Mouse (Mus musculus): ENCODE measurements around the gene Gm10447. TPM values are rescaled to one million over a fixed set of nuclear protein-coding genes. Genes with fewer than 3 reads are reported as not detected.

Gm10447 gene
- polyA plus RNA-seq, 1 experiment from 2014 or later, result 0.10 TPM

DNA sequence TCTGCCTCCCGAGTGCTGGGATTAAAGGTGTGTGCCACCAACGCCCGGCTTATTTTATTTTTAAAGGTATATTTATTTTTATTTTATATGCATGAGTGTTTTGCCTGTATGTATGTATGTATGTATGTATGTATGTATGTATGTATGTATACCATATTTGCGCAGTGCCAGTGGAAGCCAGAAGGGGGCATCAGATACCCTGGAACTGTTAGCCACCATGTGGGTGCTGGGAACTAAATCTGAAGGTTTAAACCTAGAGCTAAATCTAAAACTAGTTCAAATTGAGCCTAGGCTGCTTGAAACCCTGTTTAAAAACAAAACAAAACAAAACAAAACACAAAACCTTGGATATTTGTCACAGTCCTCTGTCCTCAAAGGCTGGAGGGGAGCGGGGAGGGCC lies 32.1 kb upstream of the Gm10447 start:
- peaks cover 17% of the 10 kb centered on the region for H3K27me3 ChIP-seq
- no peaks in the 10 kb centered on the region for H3K9me3 ChIP-seq
- H3K4me3 ChIP-seq, result no peak overlapping the region
- no peak for ATAC-seq (ENCODE audit: insufficient number of reproducible peaks, low FRiP score, low TSS enrichment, low read depth)
- H3K4me2 ChIP-seq, result no peak overlapping the region
- H3K9ac ChIP-seq, result no peak overlapping the region
- H3K36me3 ChIP-seq, result no peaks in the 10 kb centered on the region
- WGBS, result 94% methylated on average over 5 of the region's 5 CpGs
- peaks cover 18% of the 10 kb centered on the region for H3K4me1 ChIP-seq
- no peak overlapping the region for H3K27ac ChIP-seq

DNA sequence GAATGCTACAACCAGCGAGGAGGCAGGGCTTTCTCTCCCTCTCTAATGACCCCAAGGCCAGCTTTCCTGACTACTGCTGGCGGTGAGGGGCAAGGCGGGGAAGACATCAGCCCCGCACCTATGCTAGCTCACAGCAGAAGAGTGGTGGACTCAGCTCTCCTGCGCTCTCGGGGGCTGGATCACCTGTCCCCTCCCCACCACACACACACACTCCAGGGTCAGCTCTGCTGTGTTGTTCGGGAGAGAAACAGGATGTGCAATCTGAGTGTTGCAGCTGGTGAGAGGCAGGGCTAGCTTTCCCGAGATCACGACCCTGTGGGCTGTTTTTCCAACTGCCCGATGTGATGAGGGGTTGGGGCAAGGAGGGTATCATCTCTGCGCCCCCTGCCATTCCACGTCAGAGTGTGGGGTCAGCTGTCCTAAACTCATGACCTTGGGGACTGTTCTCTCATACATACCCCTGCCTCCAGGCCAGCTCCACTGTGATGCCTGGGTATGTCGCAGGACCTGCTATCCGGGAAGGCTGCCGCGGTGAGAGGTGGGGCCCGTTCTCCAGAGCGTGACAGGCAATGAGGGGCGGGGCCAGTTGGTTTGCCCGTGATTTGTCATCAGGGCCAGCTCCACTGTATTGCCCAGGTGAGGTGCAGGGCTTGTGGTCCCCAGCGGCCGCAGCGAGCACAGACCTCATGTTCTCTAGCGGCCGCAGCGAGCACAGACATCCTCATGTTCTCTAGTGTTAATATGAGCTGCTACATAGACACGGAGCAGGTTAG lies 30.1 kb upstream of the Gm10447 start:
- ATAC-seq (ENCODE audit: insufficient number of reproducible peaks, low FRiP score, low TSS enrichment, low read depth), result peak; percentile 33; the same call in 1 of the 2 replicates
- Histone ChIP-seq H3K27me3 (peaks cover 25% of the 10 kb centered on the region), H3K36me3 (no peaks in the 10 kb centered on the region), H3K4me1 (peaks cover 16% of the 10 kb centered on the region), H3K27ac (no peak overlapping the region), H3K9ac (0 out of 2 replicates have a peak overlapping the region, but pooled peaks have one; percentile 7), H3K9me3 (no peaks in the 10 kb centered on the region), H3K4me3 (peak overlapping the region; percentile 21), H3K4me2 (peak overlapping the region; percentile 44)
- WGBS, result 6% methylated on average over 27 of the region's 27 CpGs

DNA sequence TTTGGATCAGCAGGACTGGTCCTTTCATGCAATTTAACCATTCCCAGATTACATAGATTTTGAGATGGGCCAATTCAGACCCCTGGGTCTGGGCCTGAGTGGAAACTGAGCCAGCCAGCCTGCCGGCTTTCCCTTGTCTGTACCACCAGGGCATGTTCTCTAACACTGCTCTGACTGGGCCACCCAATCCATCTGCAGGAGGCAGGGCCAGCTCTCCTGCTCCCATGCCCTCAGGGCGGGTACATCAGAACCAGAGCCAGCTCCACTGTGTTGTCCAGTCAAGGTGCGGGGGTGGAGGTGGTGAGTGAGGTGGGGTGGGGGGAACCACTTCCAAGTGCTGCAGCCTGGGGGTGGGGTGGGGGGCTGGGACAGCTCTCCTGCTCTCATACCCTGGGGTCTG lies 29.4 kb upstream of the Gm10447 start:
- H3K27ac ChIP-seq, result no peak overlapping the region
- no peaks in the 10 kb centered on the region for H3K9me3 ChIP-seq
- no peak overlapping the region for H3K4me2 ChIP-seq
- WGBS, result 69% methylated on average over 3 of the region's 3 CpGs
- peaks cover 29% of the 10 kb centered on the region for H3K27me3 ChIP-seq
- H3K9ac ChIP-seq, result no peak overlapping the region
- H3K36me3 ChIP-seq, result no peaks in the 10 kb centered on the region
- ATAC-seq (ENCODE audit: insufficient number of reproducible peaks, low FRiP score, low TSS enrichment, low read depth), result no peak
- H3K4me3 ChIP-seq, result no peak overlapping the region
- H3K4me1 ChIP-seq, result peaks cover 13% of the 10 kb centered on the region

DNA sequence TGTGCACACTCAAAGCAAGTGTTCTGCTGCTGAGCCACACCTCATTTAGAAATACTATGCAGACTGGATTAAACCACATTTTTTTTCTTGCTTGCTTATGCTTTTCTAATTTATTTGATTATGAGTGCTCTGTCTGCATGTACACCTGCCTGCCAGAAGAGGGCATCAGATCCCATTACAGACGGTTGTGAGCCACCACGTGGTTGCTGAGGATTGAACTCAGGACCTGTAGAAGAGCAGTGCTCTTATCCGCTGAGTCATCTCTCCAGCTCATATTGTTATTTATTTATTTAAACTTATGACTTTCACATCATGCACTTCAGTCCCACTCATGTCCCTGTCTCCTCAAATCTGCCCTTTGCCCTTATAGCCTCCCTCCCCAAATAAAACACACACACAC lies 28.8 kb upstream of the Gm10447 start:
- ATAC-seq (ENCODE audit: insufficient number of reproducible peaks, low FRiP score, low TSS enrichment, low read depth), result no peak
- peaks cover 35% of the 10 kb centered on the region for H3K27me3 ChIP-seq
- no peak overlapping the region for H3K4me3 ChIP-seq
- H3K36me3 ChIP-seq, result no peaks in the 10 kb centered on the region
- no peak overlapping the region for H3K9ac ChIP-seq
- H3K9me3 ChIP-seq, result no peaks in the 10 kb centered on the region
- no peak overlapping the region for H3K4me2 ChIP-seq
- WGBS, result 43% methylated on average over 3 of the region's 3 CpGs
- H3K4me1 ChIP-seq, result peaks cover 13% of the 10 kb centered on the region
- H3K27ac ChIP-seq, result no peak overlapping the region

DNA sequence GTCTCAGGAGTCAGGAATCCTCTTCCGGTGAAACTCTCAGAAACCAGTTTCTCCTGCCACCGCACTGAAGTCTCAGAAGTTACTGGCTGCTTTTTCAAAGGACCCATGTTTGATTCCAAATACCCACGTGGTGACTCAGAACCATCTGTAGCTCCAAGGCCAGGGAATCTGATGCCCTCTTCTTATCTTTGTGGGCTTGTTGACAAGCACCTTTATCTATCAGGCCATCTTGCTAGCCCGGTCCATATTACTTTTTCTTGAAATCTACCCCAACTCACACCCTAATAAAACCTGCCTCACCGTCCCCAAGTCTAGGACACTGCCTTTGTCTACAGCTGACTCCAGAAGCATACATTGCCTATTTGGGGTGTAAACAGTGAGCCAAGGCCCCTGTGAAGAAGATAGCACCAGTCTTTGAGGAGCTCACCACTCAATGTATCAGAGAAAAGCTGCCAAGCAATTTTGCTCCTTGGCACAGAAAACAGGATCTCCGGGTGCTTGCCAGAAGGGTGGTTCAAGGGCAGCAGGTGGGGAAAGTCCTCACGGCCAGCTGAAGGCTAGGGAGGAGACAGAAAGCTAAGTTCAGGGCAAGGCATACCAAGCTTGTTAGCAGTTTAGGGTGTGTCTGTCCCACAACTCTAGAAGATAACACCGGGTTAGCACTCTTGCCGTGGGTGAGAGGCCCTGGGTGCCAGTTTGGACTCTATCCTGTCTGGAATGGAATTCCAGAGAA lies 26.4 kb upstream of the Gm10447 start:
- Histone ChIP-seq H3K27ac (no peak overlapping the region), H3K9me3 (no peaks in the 10 kb centered on the region), H3K27me3 (peaks cover 59% of the 10 kb centered on the region), H3K4me2 (no peak overlapping the region), H3K36me3 (no peaks in the 10 kb centered on the region), H3K4me1 (peaks cover 32% of the 10 kb centered on the region), H3K4me3 (no peak overlapping the region), H3K9ac (no peak overlapping the region)
- WGBS, result 63% methylated on average over 9 of the region's 9 CpGs
- no peak for ATAC-seq (ENCODE audit: insufficient number of reproducible peaks, low FRiP score, low TSS enrichment, low read depth)

DNA sequence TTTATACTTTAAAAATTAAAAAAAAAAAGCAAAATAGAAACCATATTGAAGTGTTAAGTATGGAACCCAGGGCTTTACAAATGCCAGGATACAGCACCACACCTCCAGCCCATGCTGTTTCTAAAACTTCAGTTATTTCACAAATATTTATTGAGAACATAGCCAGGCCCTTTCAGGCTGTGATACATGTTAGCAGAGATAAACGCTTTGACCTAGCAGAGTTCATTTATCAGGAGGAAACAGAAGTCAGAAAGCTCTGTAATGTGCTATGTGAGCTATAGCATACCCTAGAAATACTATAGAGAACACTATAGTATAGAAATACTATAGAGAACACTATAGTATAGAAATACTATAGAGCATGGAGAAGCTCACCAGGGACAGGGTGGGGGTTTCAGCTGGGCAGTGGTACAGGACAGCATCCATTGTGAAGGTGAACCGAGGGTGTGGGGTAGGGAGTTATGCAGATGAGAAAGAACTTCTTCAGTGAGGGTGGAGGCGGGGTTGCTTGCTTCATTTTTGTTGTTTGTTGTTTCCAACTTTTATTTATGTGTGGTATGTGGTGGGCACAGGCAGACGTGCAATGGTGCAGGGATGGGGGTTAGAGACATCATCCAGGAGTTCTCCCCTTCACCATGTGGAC lies 24.3 kb upstream of the Gm10447 start:
- Histone ChIP-seq H3K27ac (no peak overlapping the region), H3K4me3 (no peak overlapping the region), H3K4me1 (peaks cover 19% of the 10 kb centered on the region), H3K27me3 (peaks cover 64% of the 10 kb centered on the region), H3K4me2 (no peak overlapping the region), H3K9ac (no peak overlapping the region), H3K9me3 (no peaks in the 10 kb centered on the region), H3K36me3 (no peaks in the 10 kb centered on the region)
- WGBS, result 67% methylated on average over 4 of the region's 4 CpGs
- no peak for ATAC-seq (ENCODE audit: insufficient number of reproducible peaks, low FRiP score, low TSS enrichment, low read depth)

DNA sequence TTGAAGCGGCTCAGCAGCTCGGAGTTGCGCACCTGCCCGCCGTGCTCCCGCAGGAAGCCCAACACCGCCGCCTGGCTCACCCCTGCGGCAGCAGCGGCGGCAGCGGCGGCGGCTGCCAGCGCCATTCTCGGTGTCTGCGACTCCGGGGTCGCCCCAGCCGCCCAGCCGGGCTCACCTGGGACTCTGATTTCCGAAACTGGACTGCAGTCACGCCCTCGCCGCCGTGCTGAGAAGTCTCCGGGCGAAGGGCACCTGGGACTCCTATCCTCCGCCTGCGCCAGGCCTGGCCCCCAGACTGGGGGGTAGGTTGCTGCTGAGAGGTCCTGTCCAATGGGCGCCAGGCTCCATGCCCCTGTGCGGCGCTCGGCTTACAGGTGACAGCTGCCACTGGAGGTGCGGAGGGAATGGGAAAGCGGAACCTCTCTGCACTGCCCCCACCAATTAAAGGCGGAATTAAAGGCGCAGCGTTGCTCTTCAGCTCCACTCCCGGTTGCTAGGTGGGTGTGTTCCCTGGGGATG lies 22.9 kb upstream of the Gm10447 start, which contains the start of the genes Gm9945 and Sowaha:
Gene Gm9945 (plus strand): TSS at position 384 of the 519 bp plus-strand sequence.
Gene Sowaha (minus strand): TSS at position 492 of the 519 bp plus-strand sequence.
- Histone ChIP-seq H3K4me3 (peak within 1 kb of the TSS; percentile 44), H3K9me3 (no peaks in the 10 kb centered on the region), H3K27me3 (peaks cover 72% of the 10 kb centered on the region), H3K4me2 (peak within 1 kb of the TSS; percentile 85), H3K4me1 (peaks cover 19% of the 10 kb centered on the region), H3K27ac (no peak within 1 kb of the TSS), H3K9ac (peak within 1 kb of the TSS; percentile 18; the same call in 1 of the 2 replicates), H3K36me3 (no peaks in the 10 kb centered on the region)
- WGBS, result 3% methylated on average over 40 of the region's 40 CpGs
- no peak for ATAC-seq (ENCODE audit: insufficient number of reproducible peaks, low FRiP score, low TSS enrichment, low read depth)

DNA sequence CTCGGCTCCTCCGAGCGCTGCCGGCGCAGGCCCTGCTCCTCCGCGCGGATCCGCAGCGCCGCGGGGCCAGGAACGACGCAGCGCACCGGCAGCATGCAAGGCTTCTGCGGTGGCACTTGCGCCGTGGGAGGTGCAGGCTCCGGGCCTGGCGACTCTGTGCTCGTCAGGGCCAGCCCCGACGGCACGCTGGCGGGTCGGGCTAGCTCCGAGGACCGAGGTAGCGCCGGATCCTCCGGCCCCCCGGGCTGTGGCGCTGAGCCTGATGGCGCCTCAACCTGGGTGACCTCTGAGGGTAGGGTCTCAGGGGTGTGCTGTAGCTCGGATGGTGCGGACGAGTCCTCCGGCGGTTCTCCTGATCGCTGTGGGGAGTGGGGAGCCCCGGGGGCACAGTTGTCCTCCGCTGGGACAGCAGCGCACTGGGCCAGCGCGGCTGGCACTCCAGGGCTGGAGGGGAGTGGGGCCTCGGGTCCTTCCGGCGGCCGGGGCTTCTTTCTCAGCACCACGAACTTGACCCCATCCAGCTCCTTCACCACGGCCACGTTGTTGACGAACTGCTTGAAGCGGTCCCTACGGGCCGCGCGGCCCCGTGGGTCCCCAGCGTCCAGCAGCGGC lies 22.4 kb upstream of the Gm10447 start:
- no peak for ATAC-seq (ENCODE audit: insufficient number of reproducible peaks, low FRiP score, low TSS enrichment, low read depth)
- peaks cover 77% of the 10 kb centered on the region for H3K27me3 ChIP-seq
- peak overlapping the region; percentile 85 for H3K4me2 ChIP-seq
- no peaks in the 10 kb centered on the region for H3K36me3 ChIP-seq
- peaks cover 19% of the 10 kb centered on the region for H3K4me1 ChIP-seq
- peak overlapping the region; percentile 44 for H3K4me3 ChIP-seq
- H3K9ac ChIP-seq, result peak overlapping the region; percentile 18; the same call in 1 of the 2 replicates
- WGBS, result 1% methylated on average over 62 of the region's 62 CpGs
- no peaks in the 10 kb centered on the region for H3K9me3 ChIP-seq
- no peak overlapping the region for H3K27ac ChIP-seq

DNA sequence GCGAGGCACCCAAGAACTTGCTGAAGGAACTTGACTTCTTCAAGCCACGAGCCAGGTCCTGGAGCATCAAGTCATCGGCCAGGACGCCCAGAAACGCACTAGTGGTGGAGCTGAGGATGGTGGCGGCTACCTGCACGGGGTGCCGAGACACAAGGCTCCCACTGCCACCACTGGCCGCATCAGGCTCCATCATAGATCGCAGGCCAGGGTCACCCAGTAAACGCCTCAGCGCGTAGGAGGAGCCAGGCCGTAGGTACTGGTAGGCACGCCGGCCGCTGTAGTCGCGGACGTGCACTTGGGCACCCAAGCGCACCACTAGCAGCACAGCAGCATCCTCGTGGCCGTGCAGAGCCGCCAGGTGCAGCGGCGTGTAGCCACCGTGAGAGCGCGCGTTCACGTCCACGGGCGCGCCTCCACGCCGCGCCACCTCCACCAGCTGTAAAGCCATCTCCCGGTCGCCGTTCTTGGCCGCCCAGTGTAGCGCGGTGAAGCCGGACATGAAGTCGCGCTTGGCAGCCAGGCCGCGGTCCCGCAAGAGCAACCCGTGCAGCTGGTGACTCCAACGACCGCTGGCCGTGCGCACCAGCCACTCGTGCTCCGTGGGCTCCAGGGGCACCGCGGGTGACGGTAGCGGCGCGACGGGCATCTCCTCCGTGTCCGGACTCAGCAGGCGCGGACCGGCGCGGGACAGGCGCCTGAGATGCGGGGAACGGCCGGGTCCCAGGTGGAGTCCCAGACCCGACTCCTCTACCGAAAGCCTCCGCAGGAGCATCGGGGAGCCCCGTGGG lies 21.7 kb upstream of the Gm10447 start:
- no peaks in the 10 kb centered on the region for H3K36me3 ChIP-seq
- no peak overlapping the region for H3K27ac ChIP-seq
- peaks cover 19% of the 10 kb centered on the region for H3K4me1 ChIP-seq
- peak overlapping the region; percentile 85 for H3K4me2 ChIP-seq
- H3K4me3 ChIP-seq, result peak overlapping the region; percentile 44
- no peaks in the 10 kb centered on the region for H3K9me3 ChIP-seq
- peaks cover 81% of the 10 kb centered on the region for H3K27me3 ChIP-seq
- no peak for ATAC-seq (ENCODE audit: insufficient number of reproducible peaks, low FRiP score, low TSS enrichment, low read depth)
- peak overlapping the region; percentile 18; the same call in 1 of the 2 replicates for H3K9ac ChIP-seq
- WGBS, result 6% methylated on average over 79 of the region's 79 CpGs

DNA sequence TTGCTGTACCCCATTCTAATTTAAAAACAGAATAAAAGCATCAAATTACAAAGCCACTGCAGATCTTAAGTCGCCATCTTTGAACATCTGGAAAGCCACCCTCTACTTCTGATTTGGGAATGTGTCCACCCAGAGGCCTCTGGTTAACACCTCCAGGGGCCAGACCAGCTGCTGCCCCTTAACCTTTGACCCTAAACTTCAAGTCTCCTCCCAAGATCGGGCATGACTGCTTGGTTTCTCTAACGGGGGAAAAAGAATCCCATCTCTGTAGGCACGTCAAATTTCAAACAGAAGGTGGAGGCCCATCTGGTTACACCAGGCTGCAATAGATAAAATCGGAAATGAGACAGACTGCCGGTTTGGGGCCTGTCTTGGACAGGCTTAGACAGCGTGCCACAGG lies 20.9 kb upstream of the Gm10447 start:
- WGBS, result 26% methylated on average over 7 of the region's 7 CpGs
- Histone ChIP-seq H3K9ac (no peak overlapping the region), H3K4me3 (no peak overlapping the region), H3K27ac (no peak overlapping the region), H3K9me3 (no peaks in the 10 kb centered on the region), H3K4me1 (peaks cover 19% of the 10 kb centered on the region), H3K36me3 (no peaks in the 10 kb centered on the region), H3K4me2 (no peak overlapping the region), H3K27me3 (peaks cover 82% of the 10 kb centered on the region)
- no peak for ATAC-seq (ENCODE audit: insufficient number of reproducible peaks, low FRiP score, low TSS enrichment, low read depth)

DNA sequence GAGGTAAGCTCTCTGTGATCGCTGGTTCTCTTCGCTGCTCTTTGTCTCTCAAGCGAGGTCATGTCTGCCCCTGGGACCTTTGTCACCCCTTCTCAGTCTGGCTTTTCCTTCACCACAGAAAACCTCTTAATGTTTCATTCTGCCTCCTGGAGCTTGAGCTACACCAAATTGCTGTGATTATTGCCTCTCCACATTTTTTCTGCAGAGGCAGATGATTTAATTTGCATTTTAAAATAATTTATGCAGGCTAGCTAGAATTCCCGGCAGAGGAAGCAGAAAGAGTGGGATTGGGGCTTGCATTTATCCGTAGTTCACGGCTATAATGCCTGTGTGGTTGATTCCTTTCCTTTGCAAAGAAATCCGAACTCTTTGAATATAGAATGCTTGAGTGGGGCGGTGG lies 18.7 kb upstream of the Gm10447 start:
- Histone ChIP-seq H3K27ac (no peak overlapping the region), H3K36me3 (no peaks in the 10 kb centered on the region), H3K4me1 (peaks cover 20% of the 10 kb centered on the region), H3K4me2 (no peak overlapping the region), H3K9me3 (no peaks in the 10 kb centered on the region), H3K27me3 (peaks cover 77% of the 10 kb centered on the region), H3K9ac (no peak overlapping the region), H3K4me3 (no peak overlapping the region)
- WGBS, result 35% methylated on average over 8 of the region's 8 CpGs
- no peak for ATAC-seq (ENCODE audit: insufficient number of reproducible peaks, low FRiP score, low TSS enrichment, low read depth)

Data from limb, embryonic 15.5 days (tissue).